Mouse (Mus musculus): ENCODE results near the gene Clcn5.

DNA sequence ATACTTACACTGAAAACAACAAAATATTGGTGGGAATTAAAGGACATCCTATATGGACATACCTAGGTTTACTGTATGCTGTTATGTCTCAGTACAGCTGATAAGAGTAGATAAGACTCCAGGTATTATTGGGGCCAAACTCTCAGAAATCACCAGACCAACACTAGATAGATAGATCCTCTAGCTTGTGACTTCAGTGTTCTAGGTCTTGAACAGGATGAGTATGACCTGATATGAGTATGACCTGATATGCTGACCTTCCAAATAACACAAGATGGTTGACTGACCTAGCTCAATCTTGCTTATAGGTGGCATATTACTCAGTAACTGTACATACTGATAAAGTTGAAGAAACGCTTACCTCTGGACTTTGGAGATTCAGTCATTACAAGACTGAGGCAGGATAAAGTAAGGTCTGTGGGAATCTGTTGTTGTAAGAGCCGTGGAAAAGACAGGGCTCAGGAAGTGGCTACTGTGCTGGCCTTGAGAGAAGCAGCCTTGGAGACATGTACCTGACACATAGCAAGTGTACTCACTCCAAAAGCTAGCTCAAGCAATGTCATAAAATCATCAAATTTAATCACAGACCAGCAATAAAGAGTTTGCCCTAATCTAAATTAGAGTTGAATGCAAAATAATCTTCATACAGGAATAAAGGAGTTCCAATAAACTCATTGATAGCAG lies 32.0 kb downstream of the Clcn5 start:
- TF ChIP-seq CTCF (IDR thresholded peaks at IDR 0.05; ENCODE audit: low read depth, low read length): no peak
- TF ChIP-seq POLR2A (IDR thresholded peaks at IDR 0.05; ENCODE audit: extremely low read depth, insufficient read depth, low read length): no peak

Measured in liver, adult 2 months (tissue).